Mouse (Mus musculus) heart, embryonic 13.5 days (tissue): ENCODE results near the gene Sept5. TPM values are rescaled to one million over a fixed set of nuclear protein-coding genes. Genes with fewer than 3 reads are reported as not detected.
A peak's percentile ranks its signal among the peaks of the same experiment; 100 is the strongest.

Experiments
- ATAC-seq: fragments of 200-750 bp; cut with Nextera tagmentation; 2 replicates; pipeline ENCODE4 v1.8.0; 2017; ENCODE audit warnings: moderate TSS enrichment; ENCODE audit not compliant: insufficient number of reproducible peaks, low FRiP score, low TSS enrichment; ENCODE audit errors: extremely low read depth
- H3K27ac ChIP-seq: fragments of 300-500 bp; sonication (generic); replicated peaks from 2 replicates; pipeline ENCODE4 v1.5.1; 2015; ENCODE audit warnings: moderate library complexity, mild to moderate bottlenecking, inconsistent platforms
- H3K27me3 ChIP-seq: fragments of 300-500 bp; sonication (generic); replicated peaks from 2 replicates; pipeline ENCODE4 v1.6.1; 2015; ENCODE audit warnings: mild to moderate bottlenecking, inconsistent platforms
- H3K36me3 ChIP-seq: fragments of 300-500 bp; sonication (generic); 2 replicates; pipeline ENCODE4 v1.6.1; 2015; ENCODE audit warnings: mild to moderate bottlenecking, inconsistent platforms
- H3K4me1 ChIP-seq: fragments of 300-500 bp; sonication (generic); 2 replicates; pipeline ENCODE4 v1.6.1; 2015; ENCODE audit warnings: inconsistent platforms
- H3K4me2 ChIP-seq: fragments of 300-500 bp; sonication (generic); 2 replicates; pipeline ENCODE4 v1.6.1; 2015; ENCODE audit warnings: inconsistent platforms, mild to moderate bottlenecking, moderate library complexity
- H3K4me3 ChIP-seq: fragments of 300-500 bp; sonication (generic); 2 replicates; pipeline ENCODE4 v1.5.1; 2015; ENCODE audit warnings: moderate library complexity, mild to moderate bottlenecking, inconsistent platforms
- H3K9ac ChIP-seq: fragments of 300-500 bp; sonication (generic); 2 replicates; pipeline ENCODE4 v1.6.1; 2015; ENCODE audit warnings: inconsistent platforms, mild to moderate bottlenecking, moderate library complexity
- H3K9me3 ChIP-seq: fragments of 300-500 bp; sonication (generic); 2 replicates; pipeline ENCODE4 v1.6.1; 2016; ENCODE audit warnings: inconsistent platforms
- WGBS: fragments of 180-500 bp; shearing (Covaris S2); methylation state at CpG from one replicate; pipeline ENCODE4 v1.1.7; 2015; ENCODE audit warnings: mixed read lengths; 5-methylcytosine and 5-hydroxymethylcytosine counted together
- polyA plus RNA-seq: library from polyadenylated mRNA; unstranded; fragments of >200 nt; fragmentation: Nextera tagmentation; extraction: Ambion mirVana; gene quantifications from 2 replicates; pipeline ENCODE4 v1.2.1, GENCODE M21; 2015

The Sept5 gene
- polyA plus RNA-seq, 1 experiment from 2014 or later, result 8.8 TPM

DNA sequence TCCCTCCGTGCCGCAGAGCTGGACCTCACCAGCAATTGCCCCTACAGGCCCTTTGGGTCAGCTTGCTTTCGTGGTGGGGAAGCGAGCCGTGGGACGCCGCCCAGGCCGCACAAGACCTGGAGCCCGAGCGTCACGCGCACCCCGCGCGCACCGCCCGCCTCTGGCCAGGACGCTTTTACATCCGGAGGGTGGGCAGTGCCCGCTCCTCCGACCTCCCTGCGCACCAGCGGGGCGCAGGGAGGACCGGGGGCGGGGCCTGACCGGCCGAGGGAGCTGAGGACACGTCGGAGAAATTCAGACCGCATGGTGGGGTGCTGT, 41.1 kb downstream of the Sept5 start:
- 11% methylated on average over 31 of the region's 31 CpGs for WGBS
- Histone ChIP-seq H3K27ac (no peak overlapping the region), H3K9me3 (no peaks in the 10 kb centered on the region), H3K36me3 (no peaks in the 10 kb centered on the region), H3K9ac (no peak overlapping the region; the same call in 1 of the 2 replicates), H3K27me3 (peaks cover 97% of the 10 kb centered on the region), H3K4me1 (peaks cover 56% of the 10 kb centered on the region), H3K4me2 (peak overlapping the region; percentile 81), H3K4me3 (peak overlapping the region; percentile 54)
- no peak for ATAC-seq

DNA sequence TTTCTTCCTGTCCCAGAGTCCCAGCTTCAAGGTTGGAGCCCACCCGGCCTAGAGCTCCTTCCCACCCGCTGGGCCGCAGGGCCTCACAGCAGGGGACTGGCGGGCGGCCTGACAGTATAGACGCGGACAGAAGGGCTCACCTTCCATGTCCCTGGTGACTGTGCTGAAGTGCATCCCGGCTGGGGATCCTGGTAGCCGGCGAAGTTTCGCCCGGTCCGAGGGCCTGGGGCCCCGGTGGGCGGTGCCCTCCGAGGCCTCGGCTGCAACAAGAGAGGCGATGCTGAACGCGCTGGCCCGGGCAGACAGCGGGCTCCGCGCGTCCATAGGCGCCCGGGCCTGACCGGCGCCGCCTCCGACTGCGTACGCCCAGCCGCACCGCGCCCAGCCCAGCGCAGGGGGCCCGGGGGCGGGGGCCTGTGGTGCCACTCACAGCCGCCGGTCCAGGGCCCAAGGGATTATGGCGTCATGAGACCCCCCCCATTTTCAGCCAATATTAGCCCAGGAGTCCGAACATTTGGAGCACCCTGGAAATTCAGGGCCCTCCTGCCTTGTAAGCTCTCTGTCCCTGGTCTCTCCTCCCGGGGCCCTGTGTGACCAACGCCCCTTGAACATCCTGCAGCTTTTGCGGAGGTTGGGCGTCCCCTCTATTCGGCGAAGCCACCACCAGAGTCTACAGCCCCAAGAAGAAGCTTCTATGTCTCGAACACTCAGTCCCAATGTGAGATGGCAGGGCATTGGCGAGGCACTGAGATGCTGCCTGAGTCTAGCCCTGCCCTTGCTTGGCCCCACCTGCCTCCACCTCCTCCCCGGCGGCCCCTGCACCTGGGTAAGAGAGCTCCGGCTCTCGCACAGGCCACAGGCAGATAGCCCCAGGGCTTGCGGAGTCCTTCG, 41.7 kb downstream of the Sept5 start:
- peak overlapping the region; percentile 63; the same call in 1 of the 2 replicates for H3K9ac ChIP-seq

DNA sequence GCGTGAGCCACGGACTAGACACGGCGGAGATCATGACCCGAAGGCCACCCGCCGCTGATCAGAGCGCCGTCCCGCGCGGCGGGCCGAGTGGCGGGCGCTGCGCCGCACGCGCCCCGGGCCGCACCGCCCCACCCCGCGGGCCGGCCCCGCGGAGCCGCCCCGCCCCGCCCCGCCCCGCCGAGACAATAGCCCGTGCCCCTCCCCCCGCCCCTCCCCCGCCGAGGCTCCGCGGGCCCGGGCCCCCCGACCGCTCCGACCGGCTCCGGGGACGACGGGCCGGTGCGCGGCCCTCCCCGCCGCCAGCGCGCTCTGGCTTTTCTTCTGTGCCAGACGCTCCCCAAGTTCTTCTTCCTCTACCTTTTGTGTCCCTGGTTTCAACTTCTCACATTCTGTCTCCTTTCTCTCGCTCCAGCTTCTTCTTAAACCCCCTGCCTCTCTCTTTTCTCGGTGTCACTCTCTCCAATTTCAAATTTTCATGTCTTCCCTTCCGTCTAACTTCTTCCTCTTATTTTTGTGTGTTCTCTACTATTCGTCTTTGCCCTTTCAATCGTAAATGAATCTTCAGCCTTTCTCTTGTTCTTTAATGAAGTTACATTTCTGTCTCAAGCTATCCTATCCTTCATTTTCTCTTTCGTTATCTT, 42.7 kb downstream of the Sept5 start:
- Histone ChIP-seq H3K4me1 (peaks cover 62% of the 10 kb centered on the region), H3K36me3 (no peaks in the 10 kb centered on the region), H3K9me3 (no peaks in the 10 kb centered on the region), H3K4me3 (peak overlapping the region; percentile 54), H3K4me2 (peak overlapping the region; percentile 81), H3K27me3 (peaks cover 100% of the 10 kb centered on the region), H3K9ac (peak overlapping the region; percentile 75), H3K27ac (no peak overlapping the region)
- 2% methylated on average over 32 of the region's 62 CpGs for WGBS
- ATAC-seq, result no peak

More for the DNA sequence above, 41.7 kb downstream of the Sept5 start:
- Histone ChIP-seq H3K4me3 (peak overlapping the region; percentile 54), H3K36me3 (no peaks in the 10 kb centered on the region), H3K9me3 (no peaks in the 10 kb centered on the region), H3K4me2 (peak overlapping the region; percentile 81), H3K4me1 (peaks cover 56% of the 10 kb centered on the region), H3K27ac (no peak overlapping the region), H3K27me3 (peaks cover 97% of the 10 kb centered on the region)
- ATAC-seq, result no peak
- 2% methylated on average over 57 of the region's 57 CpGs for WGBS

DNA sequence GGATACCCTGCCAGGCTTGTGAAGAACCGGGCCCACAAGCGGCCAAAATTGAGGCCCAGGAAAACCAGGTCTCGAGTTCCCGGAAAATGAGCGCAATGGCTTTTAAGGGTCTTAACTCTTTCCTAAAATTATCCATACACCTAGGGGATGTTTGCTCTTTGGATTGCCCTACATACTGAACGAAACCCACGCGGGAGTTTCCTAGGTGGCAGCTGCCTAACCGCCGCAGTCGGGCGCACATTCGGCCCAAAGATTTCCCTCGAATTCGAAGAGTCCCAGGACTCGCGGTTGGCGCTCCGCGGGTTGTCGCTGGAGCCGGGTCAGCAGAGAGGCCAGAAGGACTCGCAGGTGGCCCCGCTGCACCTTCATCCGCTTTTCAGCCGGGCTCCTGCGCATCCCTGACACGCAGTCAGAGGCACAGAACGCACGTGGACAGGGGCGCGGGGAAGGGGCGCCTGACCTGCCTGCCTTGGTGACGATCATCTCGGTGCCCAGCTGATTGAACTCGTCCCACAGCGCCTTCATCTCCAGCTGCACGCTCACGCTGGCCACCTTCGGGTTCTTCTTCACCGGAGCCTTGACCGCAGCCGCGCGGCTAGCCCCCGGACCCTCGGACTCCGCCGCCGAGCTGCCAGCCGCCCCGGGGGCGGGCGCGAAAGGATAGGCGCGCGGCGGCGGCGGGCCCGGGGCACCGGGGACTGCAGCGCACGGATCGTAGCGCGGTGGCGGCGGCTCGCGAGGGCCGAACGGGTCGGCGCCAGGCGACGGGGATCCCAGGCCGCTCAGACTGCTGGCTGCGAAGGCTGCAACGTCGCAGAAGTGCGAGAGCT, 43.5 kb downstream of the Sept5 start:
- H3K9ac ChIP-seq, result peak overlapping the region; percentile 75
- ATAC-seq, result no peak
- no peak overlapping the region for H3K27ac ChIP-seq
- H3K9me3 ChIP-seq, result no peaks in the 10 kb centered on the region
- H3K4me1 ChIP-seq, result peaks cover 63% of the 10 kb centered on the region
- H3K36me3 ChIP-seq, result no peaks in the 10 kb centered on the region
- H3K4me2 ChIP-seq, result peak overlapping the region; percentile 81
- peak overlapping the region; percentile 54 for H3K4me3 ChIP-seq
- 3% methylated on average over 74 of the region's 83 CpGs for WGBS
- H3K27me3 ChIP-seq, result peaks cover 100% of the 10 kb centered on the region

DNA sequence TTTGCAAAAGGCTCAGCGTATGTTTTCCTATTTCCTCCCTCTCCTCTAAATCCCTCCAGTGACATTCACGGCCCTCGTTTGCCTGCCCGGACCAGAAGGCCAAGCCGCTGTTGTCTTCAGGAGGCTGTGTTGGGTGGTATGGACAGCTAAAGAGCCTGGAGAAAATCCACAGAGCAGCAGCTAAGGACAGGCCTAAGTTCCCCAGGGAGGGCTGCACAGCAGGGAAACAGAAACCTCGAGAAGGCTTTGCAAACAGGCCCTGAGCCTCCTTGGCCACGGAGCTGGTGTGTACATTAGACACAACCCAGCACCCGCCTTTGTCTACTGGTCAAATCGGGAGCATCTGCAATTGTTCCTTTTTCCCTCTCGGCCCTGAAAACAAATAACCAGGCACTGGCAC, 44.1 kb downstream of the Sept5 start:
- Histone ChIP-seq H3K4me1 (peaks cover 60% of the 10 kb centered on the region), H3K27me3 (peaks cover 100% of the 10 kb centered on the region), H3K9ac (peak overlapping the region; percentile 75; the same call in 1 of the 2 replicates), H3K27ac (no peak overlapping the region), H3K9me3 (no peaks in the 10 kb centered on the region), H3K4me3 (peak overlapping the region; percentile 54), H3K36me3 (no peaks in the 10 kb centered on the region), H3K4me2 (peak overlapping the region; percentile 81)
- WGBS, result 20% methylated on average over 10 of the region's 10 CpGs
- no peak for ATAC-seq

DNA sequence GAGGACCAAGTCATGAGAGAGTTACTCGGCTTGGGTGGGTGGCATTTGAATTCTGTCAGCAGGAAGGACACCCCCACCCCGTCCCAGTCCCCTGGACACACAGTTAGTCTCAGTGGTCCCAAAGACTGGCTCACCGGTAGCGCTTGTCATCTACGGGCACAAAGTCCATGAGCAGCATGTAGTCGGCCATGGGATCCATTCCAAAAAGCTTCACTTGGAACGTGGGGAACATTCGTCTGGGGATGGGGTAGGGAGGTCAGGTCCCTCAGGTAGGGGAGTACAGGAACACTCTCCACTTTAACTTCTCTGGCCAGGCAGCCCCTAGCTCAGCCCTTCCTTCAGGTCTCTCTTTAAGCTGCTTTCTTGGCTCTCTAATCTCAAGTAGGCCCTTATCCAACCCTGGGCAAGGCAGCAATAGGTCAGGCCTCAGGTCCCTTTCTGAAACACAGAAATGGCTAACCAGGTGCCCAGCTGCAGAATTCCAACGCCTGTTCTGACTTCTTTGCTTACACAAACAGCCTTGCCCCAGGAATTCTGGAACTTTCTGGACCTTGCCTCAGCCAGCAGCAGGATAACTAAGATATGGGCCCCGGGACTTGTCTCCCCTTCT, 44.7 kb downstream of the Sept5 start:
- Histone ChIP-seq H3K4me2 (peak overlapping the region; percentile 81), H3K27ac (no peak overlapping the region), H3K4me1 (peaks cover 56% of the 10 kb centered on the region)

DNA sequence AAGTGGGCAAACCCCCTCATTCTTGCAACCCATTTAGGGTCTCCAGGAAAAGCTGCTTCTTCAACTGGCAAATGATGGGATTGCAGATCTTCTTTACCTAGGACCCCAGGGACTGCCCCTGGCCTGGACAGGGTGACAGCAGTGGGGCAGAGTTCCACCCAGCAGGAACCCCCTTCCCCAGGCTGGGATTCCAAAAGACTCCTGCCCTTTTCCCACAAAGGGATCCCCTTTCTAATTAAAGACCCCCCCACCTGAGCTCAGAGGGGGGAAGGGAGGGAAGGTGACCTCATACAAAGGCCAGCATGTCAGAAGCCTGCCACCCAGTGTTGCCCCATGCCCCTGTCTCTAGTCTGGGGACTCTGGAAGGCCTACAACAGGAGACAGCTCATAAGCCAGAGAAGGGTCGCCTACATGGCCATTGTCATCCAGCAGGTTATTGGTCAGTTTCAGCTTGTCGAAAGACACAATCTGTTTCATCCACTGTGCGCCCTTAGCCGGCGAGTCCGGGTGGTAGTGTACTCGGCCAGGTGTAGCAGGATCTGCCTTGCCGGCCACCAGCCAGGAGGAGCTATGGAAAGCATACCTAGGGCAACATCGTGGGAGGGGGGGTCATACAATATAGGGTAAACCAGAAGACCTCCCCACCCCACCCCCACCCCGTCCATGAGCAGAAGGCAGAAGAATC, 45.9 kb downstream of the Sept5 start:
- ATAC-seq, result no peak
- Histone ChIP-seq H3K4me2 (no peak overlapping the region), H3K36me3 (no peaks in the 10 kb centered on the region), H3K9ac (no peak overlapping the region), H3K27ac (no peak overlapping the region), H3K4me3 (no peak overlapping the region), H3K27me3 (peaks cover 97% of the 10 kb centered on the region), H3K9me3 (no peaks in the 10 kb centered on the region), H3K4me1 (peaks cover 52% of the 10 kb centered on the region)
- 47% methylated on average over 10 of the region's 10 CpGs for WGBS

More for the DNA sequence above, 44.7 kb downstream of the Sept5 start:
- Histone ChIP-seq H3K4me3 (peak overlapping the region; percentile 54; the same call in 1 of the 2 replicates), H3K27me3 (peaks cover 100% of the 10 kb centered on the region), H3K36me3 (no peaks in the 10 kb centered on the region), H3K9ac (no peak overlapping the region), H3K9me3 (no peaks in the 10 kb centered on the region)
- no peak for ATAC-seq
- 35% methylated on average over 10 of the region's 10 CpGs for WGBS

DNA sequence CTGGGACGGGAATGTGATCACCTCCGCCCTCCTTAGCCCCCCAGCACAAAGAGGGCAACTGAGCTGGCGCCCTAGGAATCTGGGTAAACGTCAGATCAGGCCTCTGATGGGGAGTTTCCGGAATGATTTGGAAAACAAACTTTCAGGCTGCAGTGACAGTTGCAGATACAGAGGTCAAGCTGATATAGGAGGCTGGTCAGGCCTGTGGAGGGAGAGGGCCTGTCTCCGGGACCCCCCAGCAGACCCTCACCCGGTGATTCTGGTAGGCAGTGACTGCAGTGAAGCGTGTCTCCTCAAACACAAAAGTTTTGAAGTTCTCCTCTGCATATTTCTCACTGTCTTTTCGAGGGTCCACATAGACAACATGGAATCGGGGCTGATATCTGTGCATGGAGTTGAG, 46.6 kb downstream of the Sept5 start:
- no peak overlapping the region for H3K4me2 ChIP-seq
- H3K4me3 ChIP-seq, result no peak overlapping the region
- no peak overlapping the region for H3K27ac ChIP-seq
- WGBS, result 32% methylated on average over 10 of the region's 10 CpGs
- no peak for ATAC-seq
- H3K9ac ChIP-seq, result no peak overlapping the region
- peaks cover 97% of the 10 kb centered on the region for H3K27me3 ChIP-seq
- H3K9me3 ChIP-seq, result no peaks in the 10 kb centered on the region
- no peaks in the 10 kb centered on the region for H3K36me3 ChIP-seq
- H3K4me1 ChIP-seq, result peaks cover 46% of the 10 kb centered on the region

DNA sequence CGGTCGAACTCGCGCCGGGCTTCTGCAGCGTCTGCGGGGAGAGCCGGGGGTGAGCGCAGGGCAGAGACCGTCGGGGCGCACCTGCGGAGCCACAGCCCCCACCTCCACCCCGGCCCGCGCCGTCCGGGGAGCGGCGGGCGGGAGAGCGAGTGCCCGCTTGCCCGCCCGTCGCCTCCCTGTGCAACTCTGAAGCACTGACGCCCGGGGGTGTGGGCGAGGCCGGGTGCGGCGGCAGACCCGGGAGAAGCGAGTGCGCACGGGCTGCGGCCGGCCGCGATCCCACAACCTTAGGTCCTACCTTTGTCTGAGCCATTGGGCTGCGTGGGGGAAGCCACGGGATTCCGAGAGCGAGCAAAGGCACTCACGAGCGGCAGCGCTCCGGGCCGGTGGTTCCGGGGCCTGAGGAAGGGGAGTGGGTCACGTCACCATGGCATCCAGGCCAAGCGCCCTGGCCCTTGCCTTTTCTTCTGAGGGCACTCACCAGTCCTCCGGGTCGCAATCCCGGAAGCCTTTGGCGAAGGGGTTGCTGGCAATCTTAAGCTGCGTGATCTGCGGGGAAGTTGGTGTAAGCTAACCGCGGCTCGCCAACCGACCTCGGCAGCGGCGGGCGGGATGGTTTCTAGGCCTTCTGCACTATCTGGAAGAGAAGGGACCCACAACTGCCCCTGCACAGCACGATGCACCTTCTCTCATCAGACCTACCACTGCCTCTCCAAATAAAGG, 47.2 kb downstream of the Sept5 start:
- WGBS, result 4% methylated on average over 67 of the region's 67 CpGs
- Histone ChIP-seq H3K4me2 (peak overlapping the region; percentile 77), H3K4me3 (peak overlapping the region; percentile 52), H3K4me1 (peaks cover 40% of the 10 kb centered on the region), H3K27ac (no peak overlapping the region), H3K9me3 (no peaks in the 10 kb centered on the region), H3K36me3 (no peaks in the 10 kb centered on the region), H3K9ac (peak overlapping the region; percentile 51), H3K27me3 (peaks cover 97% of the 10 kb centered on the region)
- ATAC-seq, result no peak

DNA sequence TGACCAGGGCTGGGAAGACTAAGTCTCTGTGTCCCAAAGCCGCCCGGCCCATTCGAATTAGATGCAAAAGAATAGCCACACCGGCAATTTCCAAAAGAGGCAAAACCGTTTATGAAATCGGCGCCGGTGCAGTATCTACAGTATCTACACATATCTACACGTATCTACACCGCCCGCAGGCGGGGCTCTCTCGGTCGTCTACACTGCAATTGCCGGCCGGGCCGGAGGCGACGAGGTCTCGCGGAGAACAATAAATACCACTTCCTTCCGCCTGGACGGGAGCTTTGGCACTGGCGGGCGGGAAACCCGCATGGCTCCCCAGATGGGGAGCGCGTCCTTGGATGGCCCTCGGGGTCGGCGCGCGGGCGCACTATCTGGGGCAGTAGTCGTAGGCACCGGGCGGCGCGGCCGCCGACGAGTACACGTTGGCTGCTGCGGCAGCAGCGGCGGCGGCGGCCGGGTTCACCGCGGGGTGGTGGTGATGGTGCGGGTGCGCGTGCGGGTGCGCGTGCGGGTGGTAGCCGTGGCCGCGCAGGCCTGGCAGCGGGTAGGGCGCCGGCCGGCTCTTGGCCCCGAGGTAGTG, 48.0 kb downstream of the Sept5 start:
- H3K9me3 ChIP-seq, result no peaks in the 10 kb centered on the region
- peak overlapping the region; percentile 51 for H3K9ac ChIP-seq
- WGBS, result under 1% methylated on average over 66 of the region's 66 CpGs
- H3K36me3 ChIP-seq, result no peaks in the 10 kb centered on the region
- no peak for ATAC-seq
- peak overlapping the region; percentile 52 for H3K4me3 ChIP-seq
- peaks cover 35% of the 10 kb centered on the region for H3K4me1 ChIP-seq
- peaks cover 97% of the 10 kb centered on the region for H3K27me3 ChIP-seq
- H3K4me2 ChIP-seq, result peak overlapping the region; percentile 77
- H3K27ac ChIP-seq, result no peak overlapping the region
